8 mouse cellular contexts compared by ENCODE assay signal in genomic region chr17:32947215-32947914, GRCm38 (mm10). TPM values are rescaled to one million over a fixed set of nuclear protein-coding genes. Genes with fewer than 3 reads are reported as not detected.
DNase-seq lines count a peak whose midpoint lies in the region; ATAC-seq and TF ChIP-seq lines count a peak whose summit lies in the region.

Gene Cyp4f13 (minus strand): TSS chr17:32947402.

- H3K9me3 ChIP-seq in heart, embryonic 12.5 days (replicated peaks), result no peaks in the 10 kb centered on the region
- H3K9me3 ChIP-seq in liver, embryonic 12.5 days (replicated peaks), result no peaks in the 10 kb centered on the region
- no peaks in the 10 kb centered on the region for H3K9me3 ChIP-seq in stomach, embryonic 15.5 days

- H3K27me3 ChIP-seq in C2C12 (ENCODE audit: control insufficient read depth, insufficient read depth, insufficient read length), result no peaks in the 10 kb centered on the region
- no peaks in the 10 kb centered on the region; the same call in 1 of the 2 replicates for H3K27me3 ChIP-seq in heart, embryonic 12.5 days (replicated peaks)
- H3K27me3 ChIP-seq in liver, embryonic 12.5 days (replicated peaks), result 0 out of 2 replicates have a peak, but pooled peaks cover 5% of the 10 kb centered on the region
- H3K27me3 ChIP-seq in stomach, embryonic 15.5 days (replicated peaks), result no peaks in the 10 kb centered on the region

- peak within 1 kb of the TSS; percentile 56 for H3K4me3 ChIP-seq in C2C12 (ENCODE audit: insufficient read depth, poor library complexity, severe bottlenecking)
- peak within 1 kb of the TSS; percentile 66 for H3K4me3 ChIP-seq in heart, embryonic 12.5 days
- H3K4me3 ChIP-seq in liver, embryonic 12.5 days, result peak within 1 kb of the TSS; percentile 60
- peak within 1 kb of the TSS; percentile 60 for H3K4me3 ChIP-seq in stomach, embryonic 15.5 days (replicated peaks)

- DNase-seq in brain, embryonic 14.5 days (ENCODE audit: low read depth), result peak; percentile 93
- peak; percentile 99 for DNase-seq in kidney, postnatal 10 days
- peak; percentile 92 for DNase-seq in natural killer cell, adult 2 months (ENCODE audit: low spot score in 2 of 2)

- peak within 1 kb of the TSS; percentile 88 for H3K4me2 ChIP-seq in heart, embryonic 12.5 days
- H3K4me2 ChIP-seq in liver, embryonic 12.5 days, result peak within 1 kb of the TSS; percentile 74
- H3K4me2 ChIP-seq in stomach, embryonic 15.5 days, result peak within 1 kb of the TSS; percentile 85

- H3K9ac ChIP-seq in heart, embryonic 12.5 days, result peak within 1 kb of the TSS; percentile 78
- peak within 1 kb of the TSS; percentile 62 for H3K9ac ChIP-seq in liver, embryonic 12.5 days
- peak within 1 kb of the TSS; percentile 57; the same call in 1 of the 2 replicates for H3K9ac ChIP-seq in stomach, embryonic 15.5 days

- H3K79me3 ChIP-seq in C2C12 (ENCODE audit: low read depth), result no peaks in the 10 kb centered on the region

- H3K36me3 ChIP-seq in C2C12 (ENCODE audit: control insufficient read depth, insufficient read depth), result no peaks in the 10 kb centered on the region
- H3K36me3 ChIP-seq in heart, embryonic 12.5 days, result 0 out of 2 replicates have a peak, but pooled peaks cover 3% of the 10 kb centered on the region
- H3K36me3 ChIP-seq in liver, embryonic 12.5 days, result no peaks in the 10 kb centered on the region
- H3K36me3 ChIP-seq in stomach, embryonic 15.5 days, result no peaks in the 10 kb centered on the region

- no peak for TF ChIP-seq POLR2A in brain, embryonic 14.5 days (IDR thresholded peaks at IDR 0.05; ENCODE audit: borderline replicate concordance, extremely low read depth, insufficient read depth, insufficient read length, poor library complexity, severe bottlenecking)

- peaks cover 11% of the 10 kb centered on the region for H3K4me1 ChIP-seq in heart, embryonic 12.5 days (replicated peaks)
- peaks cover 21% of the 10 kb centered on the region for H3K4me1 ChIP-seq in liver, embryonic 12.5 days
- H3K4me1 ChIP-seq in stomach, embryonic 15.5 days, result peaks cover 13% of the 10 kb centered on the region

- ATAC-seq in erythroid progenitor cell, adult 5-6 weeks (replicated peaks; ENCODE audit: low FRiP score, poor library complexity, severe bottlenecking), result peak; percentile 92
- peak; percentile 94 for ATAC-seq in heart, embryonic 12.5 days (ENCODE audit: insufficient number of reproducible peaks, low FRiP score)
- ATAC-seq in liver, embryonic 12.5 days, result peak; percentile 90
- ATAC-seq in stomach, embryonic 15.5 days (ENCODE audit: insufficient read depth, low FRiP score, low read depth), result peak; percentile 97

- no peak for TF ChIP-seq CTCF in C2C12 (IDR thresholded peaks at IDR 0.05; ENCODE audit: control insufficient read depth, insufficient read depth, insufficient read length)
- TF ChIP-seq CTCF in brain, embryonic 14.5 days (IDR thresholded peaks at IDR 0.05; ENCODE audit: borderline replicate concordance, extremely low read depth, insufficient read depth, insufficient read length), result no peak

- WGBS in heart, embryonic 12.5 days, result 27% methylated on average over 12 of the region's 12 CpGs
- 8% methylated on average over 12 of the region's 12 CpGs for WGBS in liver, embryonic 12.5 days (ENCODE audit: insufficient replicate concordance)
- 15% methylated on average over 12 of the region's 12 CpGs for WGBS in stomach, embryonic 15.5 days

- H3K79me2 ChIP-seq in C2C12 (ENCODE audit: control insufficient read depth, insufficient read depth), result peaks cover 8% of the 10 kb centered on the region

- peak within 1 kb of the TSS; percentile 58 for H3K27ac ChIP-seq in heart, embryonic 12.5 days (ENCODE audit: poor library complexity, severe bottlenecking)
- H3K27ac ChIP-seq in liver, embryonic 12.5 days, result no peak within 1 kb of the TSS
- peak within 1 kb of the TSS; percentile 84 for H3K27ac ChIP-seq in stomach, embryonic 15.5 days

- peak within 1 kb of the TSS; percentile 75 for H3ac ChIP-seq in C2C12 (ENCODE audit: control insufficient read depth, insufficient read length, low read depth)

TF ChIP-seq in C2C12, 6 proteins besides CTCF, POLR2A, EP300 and RAD21:
- TF ChIP-seq CEBPB (IDR thresholded peaks at IDR 0.05; ENCODE audit: low read depth), result no peak
- TF ChIP-seq MAX (IDR thresholded peaks at IDR 0.05), result no peak
- TF ChIP-seq MYOD1 (IDR thresholded peaks at IDR 0.05; ENCODE audit: control insufficient read depth, insufficient read length, low read depth), result no peak
- TF ChIP-seq USF1 (IDR thresholded peaks at IDR 0.05; ENCODE audit: low read depth), result no peak
- no peak for TF ChIP-seq MYOG (IDR thresholded peaks at IDR 0.05; ENCODE audit: control insufficient read depth, extremely low read depth, insufficient read length)
- TF ChIP-seq FOSL1 (IDR thresholded peaks at IDR 0.05; ENCODE audit: insufficient read depth, low read length, poor library complexity, severe bottlenecking), result no peak

RNA-seq across cellular contexts. Expression of gene Cyp4f13, which starts in this region (rescaled TPM):
- 1.5 TPM for polyA plus RNA-seq in C2C12 (2012; fragmentation: generic; extraction: Trizol)
- polyA plus RNA-seq in brain, embryonic 14.5 days (2012; rRNA removed), result 12.3 and 13.0 TPM in 2 replicates
- total RNA-seq in erythroid progenitor cell, adult 5-6 weeks (2015; ENCODE audit: low replicate concordance), result 3.6 and 14.7 TPM in 2 replicates
- total RNA-seq in erythroid progenitor cell, adult 5-6 weeks (2017; ENCODE audit: low replicate concordance), result 2.6 and 4.1 TPM in 2 replicates
- polyA plus RNA-seq in heart, embryonic 12.5 days (2016; fragmentation: Nextera tagmentation; extraction: Ambion mirVana), result 9.7 and 10.9 TPM in 2 replicates
- polyA plus RNA-seq in liver, embryonic 12.5 days (2016; fragmentation: Nextera tagmentation; extraction: Ambion mirVana), result 5.2 and 5.4 TPM in 2 replicates
- polyA plus RNA-seq in stomach, embryonic 15.5 days (2015; fragmentation: Nextera tagmentation; extraction: Ambion mirVana), result 17.6 and 18.4 TPM in 2 replicates
